Mouse (Mus musculus) embryonic facial prominence, embryonic 13.5 days (tissue): ENCODE data around the gene Hist1h4b. TPM values are rescaled to one million over a fixed set of nuclear protein-coding genes. Genes with fewer than 3 reads are reported as not detected.

Source experiments
- ATAC-seq: fragments of 200-750 bp; cut with Nextera tagmentation; 2 replicates; pipeline ENCODE4 v1.8.0; 2017; ENCODE audit warnings: low read depth; ENCODE audit not compliant: insufficient number of reproducible peaks, insufficient read depth, low FRiP score, low TSS enrichment
- H3K27ac ChIP-seq: fragments of 300-500 bp; sonication (generic); 2 replicates; pipeline ENCODE4 v1.5.1; 2015; ENCODE audit warnings: moderate library complexity, mild to moderate bottlenecking, inconsistent platforms
- H3K27me3 ChIP-seq: fragments of 300-500 bp; sonication (generic); 2 replicates; pipeline ENCODE4 v1.6.1; 2015; ENCODE audit warnings: mild to moderate bottlenecking, inconsistent platforms
- H3K36me3 ChIP-seq: fragments of 300-500 bp; sonication (generic); 2 replicates; pipeline ENCODE4 v1.6.1; 2015; ENCODE audit warnings: mild to moderate bottlenecking, inconsistent platforms
- H3K4me1 ChIP-seq: fragments of 300-500 bp; sonication (generic); 2 replicates; pipeline ENCODE4 v1.6.1; 2015; ENCODE audit warnings: inconsistent platforms
- H3K4me2 ChIP-seq: fragments of 300-500 bp; sonication (generic); 2 replicates; pipeline ENCODE4 v1.6.1; 2015; ENCODE audit warnings: moderate library complexity, mild to moderate bottlenecking, inconsistent platforms
- H3K4me3 ChIP-seq: fragments of 300-500 bp; sonication (generic); 2 replicates; pipeline ENCODE4 v1.5.1; 2015; ENCODE audit warnings: mild to moderate bottlenecking, inconsistent platforms
- H3K9ac ChIP-seq: fragments of 300-500 bp; sonication (generic); 2 replicates; pipeline ENCODE4 v1.6.1; 2015; ENCODE audit warnings: mild to moderate bottlenecking, inconsistent platforms
- H3K9me3 ChIP-seq: fragments of 300-500 bp; sonication (generic); 2 replicates; pipeline ENCODE4 v1.6.1; 2016; ENCODE audit warnings: inconsistent platforms
- WGBS: fragments of 180-500 bp; shearing (Covaris S2); methylation state at CpG from one replicate; pipeline ENCODE4 v1.1.7; 2015; ENCODE audit warnings: mixed read lengths; 5-methylcytosine and 5-hydroxymethylcytosine counted together
- microRNA-seq: library from miRNA; unstranded; fragments of <30 nt; microRNA quantifications from one replicate; pipeline ENCODE4, GENCODE M21; 2016
- polyA plus RNA-seq: library from polyadenylated mRNA; unstranded; fragments of >200 nt; fragmentation: Nextera tagmentation; extraction: Ambion mirVana; gene quantifications from 2 replicates; pipeline ENCODE4 v1.2.1, GENCODE M21; 2015

The Hist1h4b gene
- polyA plus RNA-seq, 1 experiment from 2014 or later: 7.6 TPM

DNA sequence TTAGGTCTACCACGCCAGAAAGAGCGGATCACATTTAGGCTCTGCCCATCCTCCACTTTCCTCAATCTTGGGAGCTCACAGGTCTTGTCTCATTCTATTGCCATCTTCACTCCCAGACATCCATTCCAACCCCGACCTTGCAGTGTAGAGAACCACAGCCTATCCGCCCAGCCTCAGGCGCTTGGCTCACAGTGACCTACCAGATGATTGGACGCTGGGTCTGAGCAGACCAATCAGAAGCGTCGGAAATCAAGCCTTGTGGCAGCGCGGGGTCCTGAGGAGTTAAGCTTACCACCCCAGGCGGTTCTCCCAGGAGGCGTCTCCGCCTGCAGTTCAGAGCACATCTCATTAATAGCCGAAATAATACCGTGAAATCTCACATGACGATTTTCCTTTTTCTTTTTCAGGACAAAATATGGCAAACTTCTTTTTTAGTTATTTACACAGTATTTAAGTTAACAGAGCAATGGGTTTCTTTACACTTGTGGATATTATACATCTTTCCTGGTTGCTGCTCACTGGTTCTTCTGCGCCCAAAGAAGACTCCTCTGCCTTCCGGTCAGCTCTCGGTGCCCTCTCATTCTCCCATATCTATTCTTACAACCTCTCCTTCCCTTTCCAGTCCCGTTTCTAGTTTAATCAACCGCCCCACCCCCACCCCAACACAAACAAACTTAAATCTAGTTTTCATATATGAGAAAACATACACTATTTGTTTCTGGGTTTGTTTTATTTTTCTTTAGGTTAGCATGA is 15.9 kb downstream of the Hist1h4b start:
- H3K9ac ChIP-seq: 0 out of 2 replicates have a peak overlapping the region, but pooled peaks have one; percentile 11
- no peak for ATAC-seq
- 17% methylated on average over 21 of the region's 21 CpGs for WGBS
- no peaks in the 10 kb centered on the region for H3K27me3 ChIP-seq
- H3K36me3 ChIP-seq: no peaks in the 10 kb centered on the region
- peak overlapping the region; percentile 19 for H3K4me3 ChIP-seq
- no peak overlapping the region for H3K27ac ChIP-seq
- peak overlapping the region; percentile 51 for H3K4me2 ChIP-seq
- H3K9me3 ChIP-seq: no peaks in the 10 kb centered on the region
- H3K4me1 ChIP-seq: peaks cover 8% of the 10 kb centered on the region; the same call in 1 of the 2 replicates

DNA sequence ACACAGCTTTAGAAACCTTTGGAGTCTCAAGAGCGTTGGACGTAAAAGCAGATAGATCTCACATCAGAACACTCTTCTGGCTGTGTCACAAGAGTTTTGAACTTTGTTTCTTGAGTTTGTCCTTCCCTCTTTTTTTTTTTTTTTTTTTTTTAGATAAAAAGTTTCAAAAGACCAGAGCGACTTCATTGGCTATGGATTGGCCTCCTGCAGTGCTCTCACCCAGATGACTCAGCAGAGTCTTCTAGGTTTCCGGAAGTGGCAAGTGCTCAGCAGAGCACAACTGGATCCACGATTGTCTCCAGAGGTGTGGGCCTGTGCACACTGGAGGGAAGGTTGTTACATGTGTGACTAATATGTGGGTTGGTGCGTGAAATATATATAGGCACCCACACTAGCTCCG is 21.5 kb downstream of the Hist1h4b start:
- H3K4me2 ChIP-seq: no peak overlapping the region
- H3K4me1 ChIP-seq: no peaks in the 10 kb centered on the region
- WGBS: 91% methylated on average over 7 of the region's 7 CpGs
- ATAC-seq: no peak
- H3K9me3 ChIP-seq: no peaks in the 10 kb centered on the region
- no peak overlapping the region for H3K4me3 ChIP-seq
- no peaks in the 10 kb centered on the region for H3K36me3 ChIP-seq
- no peaks in the 10 kb centered on the region for H3K27me3 ChIP-seq
- no peak overlapping the region for H3K9ac ChIP-seq
- H3K27ac ChIP-seq: no peak overlapping the region

DNA sequence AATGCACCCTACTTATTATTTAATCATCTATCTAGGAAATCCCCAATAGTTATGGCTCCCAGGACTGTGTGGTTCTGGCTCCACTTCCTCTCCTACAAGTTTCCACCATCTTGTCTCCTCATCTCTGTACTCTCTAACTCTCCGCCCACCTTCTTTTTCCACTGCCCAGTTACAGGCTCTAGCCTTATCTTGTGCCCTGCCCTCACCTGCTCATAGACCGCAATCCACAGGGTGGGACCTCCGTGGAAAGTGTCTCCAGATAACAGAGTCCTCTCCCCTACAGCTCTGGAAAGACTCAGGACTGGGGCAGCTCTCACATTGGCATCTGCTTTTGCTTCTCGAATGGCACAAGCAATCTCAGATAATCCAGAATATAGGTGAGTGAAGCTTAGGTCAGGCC is 22.2 kb downstream of the Hist1h4b start:
- Histone ChIP-seq H3K36me3 (no peaks in the 10 kb centered on the region), H3K4me1 (no peaks in the 10 kb centered on the region), H3K27me3 (no peaks in the 10 kb centered on the region), H3K4me2 (no peak overlapping the region), H3K27ac (no peak overlapping the region), H3K9me3 (no peaks in the 10 kb centered on the region), H3K9ac (no peak overlapping the region), H3K4me3 (no peak overlapping the region)
- no peak for ATAC-seq
- 78% methylated on average over 4 of the region's 4 CpGs for WGBS

DNA sequence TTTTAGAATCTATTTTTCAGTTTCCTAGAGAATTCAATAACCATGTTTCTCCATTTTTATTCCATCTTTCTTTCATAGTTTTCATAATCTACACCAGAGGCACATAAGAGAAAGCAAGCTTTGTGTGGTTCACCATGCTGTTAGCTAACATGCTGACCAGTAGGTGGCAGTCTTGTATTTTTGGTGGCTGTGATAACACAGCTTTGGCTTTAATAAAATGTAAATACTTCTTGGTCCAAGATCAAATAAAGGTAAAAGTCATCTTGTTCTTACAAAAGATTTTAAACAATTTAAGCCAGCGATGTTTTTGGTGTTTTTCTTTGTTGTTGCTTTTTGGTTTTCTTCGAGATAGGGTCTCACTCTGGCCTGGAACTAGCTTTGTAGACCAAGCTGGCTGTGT is 35.7 kb downstream of the Hist1h4b start:
- H3K9ac ChIP-seq: no peak overlapping the region
- ATAC-seq: no peak
- no peak overlapping the region for H3K27ac ChIP-seq
- whole genome bisulfite sequencing: 43% methylated on average over 2 of the region's 2 CpGs
- no peaks in the 10 kb centered on the region for H3K9me3 ChIP-seq
- no peaks in the 10 kb centered on the region for H3K36me3 ChIP-seq
- H3K4me1 ChIP-seq: no peaks in the 10 kb centered on the region
- H3K27me3 ChIP-seq: no peaks in the 10 kb centered on the region
- no peak overlapping the region for H3K4me2 ChIP-seq
- no peak overlapping the region for H3K4me3 ChIP-seq

DNA sequence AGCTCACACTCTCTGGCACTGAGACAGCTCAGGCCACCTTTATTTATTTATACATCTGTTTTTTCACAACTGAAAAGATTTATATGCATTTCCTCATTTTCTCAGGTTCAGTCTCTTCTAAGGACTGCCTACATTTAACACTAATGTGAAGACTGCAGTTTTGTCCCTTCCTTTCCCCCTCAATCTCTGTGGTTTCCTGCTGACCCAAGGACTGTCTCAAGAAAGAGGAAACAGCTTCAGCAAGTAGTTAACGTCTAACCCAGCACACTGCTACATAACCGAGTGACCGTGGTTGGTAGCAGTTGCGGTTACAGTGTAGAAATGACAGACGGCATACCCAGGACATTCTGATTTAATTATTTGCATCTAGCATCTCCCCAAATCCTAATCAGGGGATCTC is 42.6 kb downstream of the Hist1h4b start:
- no peak overlapping the region for H3K9ac ChIP-seq
- no peak for ATAC-seq
- H3K36me3 ChIP-seq: no peaks in the 10 kb centered on the region
- 61% methylated on average over 5 of the region's 5 CpGs for WGBS
- H3K4me2 ChIP-seq: no peak overlapping the region
- H3K27me3 ChIP-seq: no peaks in the 10 kb centered on the region
- no peak overlapping the region for H3K4me3 ChIP-seq
- no peaks in the 10 kb centered on the region for H3K9me3 ChIP-seq
- H3K27ac ChIP-seq: no peak overlapping the region
- H3K4me1 ChIP-seq: no peaks in the 10 kb centered on the region; the same call in 1 of the 2 replicates

DNA sequence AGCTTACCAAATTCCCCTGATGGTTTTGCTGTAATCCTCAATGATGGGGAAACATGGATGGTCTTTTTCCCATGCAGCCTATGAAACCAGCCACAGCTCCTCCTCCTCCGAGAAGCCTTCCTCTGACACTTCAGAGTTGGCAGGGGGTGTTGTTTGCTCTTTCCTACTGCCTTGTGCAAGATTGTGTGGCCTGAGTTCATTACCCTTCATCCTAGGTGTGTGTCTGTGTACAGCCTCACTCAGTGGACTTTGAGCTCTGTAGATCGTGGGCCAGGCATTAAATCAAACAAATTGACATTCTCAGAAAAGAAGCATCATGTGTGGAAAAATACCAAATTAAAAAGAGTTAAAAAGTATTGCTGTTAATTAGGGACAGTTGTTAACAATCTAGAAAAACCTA is 47.7 kb downstream of the Hist1h4b start:
- 88% methylated on average over 2 of the region's 2 CpGs for WGBS
- no peak for ATAC-seq

DNA sequence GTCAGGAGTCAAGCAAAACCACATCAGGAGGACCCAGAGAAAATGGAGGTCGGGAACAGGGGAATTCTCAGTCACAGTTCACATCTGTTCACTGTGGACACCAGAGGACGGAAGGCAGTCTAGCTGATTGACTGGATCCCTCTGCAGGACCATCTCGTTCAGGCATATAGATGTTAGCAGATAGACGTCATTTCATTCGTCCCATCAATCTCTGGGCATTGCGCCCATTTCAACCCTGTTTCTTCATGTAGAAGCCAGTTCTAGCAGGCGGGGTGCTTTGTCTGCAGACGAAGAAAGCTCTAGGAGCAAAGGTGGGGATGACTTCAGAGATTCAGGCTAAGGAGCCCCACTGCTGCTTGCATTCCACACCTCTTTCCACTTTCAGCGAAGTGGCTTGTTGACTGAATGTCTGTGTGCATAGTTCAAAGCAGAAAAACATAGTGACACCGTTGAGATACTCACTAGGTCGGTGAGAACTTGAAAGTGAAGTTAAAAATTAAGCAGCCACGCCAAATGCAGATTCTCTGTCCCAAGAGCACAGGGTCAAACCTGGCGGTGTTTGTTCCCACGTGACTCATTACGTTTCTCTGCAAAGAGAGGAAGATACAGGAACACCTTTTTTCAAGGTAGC is 49.7 kb downstream of the Hist1h4b start, which contains the start of gene Slc17a2:
Gene Slc17a2, plus strand, starts transcription at position 572 of the 631 bp plus-strand sequence.
- 89% methylated on average over 15 of the region's 15 CpGs for WGBS
- no peak within 1 kb of the TSS for H3K9ac ChIP-seq
- no peaks in the 10 kb centered on the region for H3K27me3 ChIP-seq
- H3K36me3 ChIP-seq: no peaks in the 10 kb centered on the region
- peaks cover 5% of the 10 kb centered on the region; the same call in 1 of the 2 replicates for H3K4me1 ChIP-seq
- ATAC-seq: no peak
- no peak within 1 kb of the TSS for H3K27ac ChIP-seq
- H3K9me3 ChIP-seq: no peaks in the 10 kb centered on the region
- H3K4me3 ChIP-seq: no peak within 1 kb of the TSS
- H3K4me2 ChIP-seq: no peak within 1 kb of the TSS

More for the DNA sequence above, 47.7 kb downstream of the Hist1h4b start:
- Histone ChIP-seq H3K36me3 (no peaks in the 10 kb centered on the region), H3K9ac (no peak overlapping the region), H3K27me3 (no peaks in the 10 kb centered on the region), H3K4me1 (peaks cover 5% of the 10 kb centered on the region; the same call in 1 of the 2 replicates), H3K4me3 (no peak overlapping the region), H3K27ac (no peak overlapping the region), H3K9me3 (no peaks in the 10 kb centered on the region), H3K4me2 (no peak overlapping the region)

Small RNA genes within 50 kb of the gene (microRNA-seq; reads per million reads assigned to microRNA genes)
- gene Gm44314 (not detected), gene Gm44484 (not detected)

Other genes with a start within 250 kb of the Hist1h4b start
- 7.3 and 7.9 TPM in 2 replicates for gene Hist1h4h, start 226.0 kb upstream of the Hist1h4b start, polyA plus RNA-seq
- gene Hist1h2af, start 223.1 kb upstream of the Hist1h4b start, polyA plus RNA-seq: 6.6 and 13.4 TPM in 2 replicates
- 5.3 and 6.7 TPM in 2 replicates for gene Hist1h3g, start 221.6 kb upstream of the Hist1h4b start, polyA plus RNA-seq
- gene Hist1h2bh, start 213.6 kb upstream of the Hist1h4b start, polyA plus RNA-seq: 0.98 and 1.4 TPM in 2 replicates
- 1.2 and 1.3 TPM in 2 replicates for gene Hist1h3f, start 213.0 kb upstream of the Hist1h4b start, polyA plus RNA-seq
- gene Hist1h4f, start 205.4 kb upstream of the Hist1h4b start, polyA plus RNA-seq: 2.9 TPM in 1 of 2 replicates, not detected in the other
- gene Hist1h1d, start 203.8 kb upstream of the Hist1h4b start, polyA plus RNA-seq: 0.52 and 0.61 TPM in 2 replicates
- 5.8 and 8.7 TPM in 2 replicates for gene Hist1h3e, start 194.6 kb upstream of the Hist1h4b start, polyA plus RNA-seq
- 108 and 115 TPM in 2 replicates for gene Hist1h2ae, start 185.8 kb upstream of the Hist1h4b start, polyA plus RNA-seq
- gene Hist1h2bg, start 185.6 kb upstream of the Hist1h4b start, polyA plus RNA-seq: 7.5 and 10.6 TPM in 2 replicates
- 12.2 and 13.4 TPM in 2 replicates for gene Hist1h2bf, start 182.8 kb upstream of the Hist1h4b start, polyA plus RNA-seq
- gene Hist1h2ad, start 182.6 kb upstream of the Hist1h4b start, polyA plus RNA-seq: 1.7 and 3.1 TPM in 2 replicates
- gene Hist1h3d, start 181.2 kb upstream of the Hist1h4b start, polyA plus RNA-seq: 7.6 and 8.4 TPM in 2 replicates
- 141 and 160 TPM in 2 replicates for gene Hist1h4d, start 175.4 kb upstream of the Hist1h4b start, polyA plus RNA-seq
- 3.3 and 4.1 TPM in 2 replicates for gene Hist1h2be, start 135.9 kb upstream of the Hist1h4b start, polyA plus RNA-seq
- 24.8 and 26.3 TPM in 2 replicates for gene Hist1h1e, start 134.5 kb upstream of the Hist1h4b start, polyA plus RNA-seq
- 1.2 and 1.4 TPM in 2 replicates for gene Hist1h2ac, start 73.1 kb upstream of the Hist1h4b start, polyA plus RNA-seq
- 37.5 and 39.3 TPM in 2 replicates for gene Hist1h2bc, start 72.8 kb upstream of the Hist1h4b start, polyA plus RNA-seq
- not detected in 2 replicates for gene Hist1h1t, start 61.2 kb upstream of the Hist1h4b start, polyA plus RNA-seq
- gene Hist1h4c, start 58.6 kb upstream of the Hist1h4b start, polyA plus RNA-seq: 6.3 and 9.0 TPM in 2 replicates
- 5.1 and 6.5 TPM in 2 replicates for gene Hfe, start 46.2 kb upstream of the Hist1h4b start, polyA plus RNA-seq
- gene Hist1h1c, start 18.2 kb upstream of the Hist1h4b start, polyA plus RNA-seq: 25.0 and 28.9 TPM in 2 replicates
- gene Hist1h3c, start 11.4 kb upstream of the Hist1h4b start, polyA plus RNA-seq: 11.3 and 14.4 TPM in 2 replicates
- 3.5 and 4.2 TPM in 2 replicates for gene Hist1h2bb, start 10.3 kb upstream of the Hist1h4b start, polyA plus RNA-seq
- 53.1 and 58.6 TPM in 2 replicates for gene Hist1h2ab, start 5.9 kb upstream of the Hist1h4b start, polyA plus RNA-seq
- gene Hist1h3b, start 4.7 kb upstream of the Hist1h4b start, polyA plus RNA-seq: 15.6 and 18.1 TPM in 2 replicates
- gene Hist1h4a, start 4.2 kb downstream of the Hist1h4b start, polyA plus RNA-seq: not detected in 2 replicates
- gene Hist1h3a, start 5.4 kb downstream of the Hist1h4b start, polyA plus RNA-seq: 5.8 and 8.6 TPM in 2 replicates
- gene Hist1h1a, start 6.7 kb downstream of the Hist1h4b start, polyA plus RNA-seq: 4.5 and 5.9 TPM in 2 replicates
- gene Trim38, start 12.9 kb downstream of the Hist1h4b start, polyA plus RNA-seq: not detected in 2 replicates
- not detected in 2 replicates for gene Slc17a2, start 50.0 kb downstream of the Hist1h4b start, polyA plus RNA-seq
- not detected in 2 replicates for gene Slc17a3, start 82.4 kb downstream of the Hist1h4b start, polyA plus RNA-seq
- not detected in 2 replicates for gene Slc17a1, start 110.7 kb downstream of the Hist1h4b start, polyA plus RNA-seq
- not detected in 2 replicates for gene Slc17a4, start 158.0 kb downstream of the Hist1h4b start, polyA plus RNA-seq
- not detected in 2 replicates for gene Hist1h2ba, start 177.1 kb downstream of the Hist1h4b start, polyA plus RNA-seq
- not detected in 2 replicates for gene Hist1h2aa, start 177.4 kb downstream of the Hist1h4b start, polyA plus RNA-seq
- gene Scgn, start 234.2 kb downstream of the Hist1h4b start, polyA plus RNA-seq: not detected in 2 replicates